Mouse (Mus musculus) thymus, postnatal 10 days (tissue): Measurements from ENCODE around the gene Ddb1.
A peak's percentile ranks its signal among the peaks of the same experiment; 100 is the strongest.

Experiments used
- DNase-seq, 2 experiments: peaks; one replicate each; pipeline ENCODE4 v3.0.0; 2021; ENCODE audit warnings: low spot score in 2 of 2

Ddb1 gene

GRCm38 (mm10) chr19:10661919-10662318 is 56.8 kb downstream of the Ddb1 start:
- DNase-seq, result no peak

- no peak for DNase-seq
Observed at GRCm38 (mm10) chr19:10662665-10663064, 57.5 kb downstream of the Ddb1 start.

- DNase-seq, result no peak
Observed at GRCm38 (mm10) chr19:10665093-10665492, 60.0 kb downstream of the Ddb1 start.

GRCm38 (mm10) chr19:10665499-10665898 is 60.4 kb downstream of the Ddb1 start:
- DNase-seq, result peak in 1 of 2 experiments; percentile 69

GRCm38 (mm10) chr19:10671319-10671718 is 66.2 kb downstream of the Ddb1 start:
- DNase-seq, result no peak

GRCm38 (mm10) chr19:10671854-10672417 is 66.8 kb downstream of the Ddb1 start:
- DNase-seq, result no peak

- DNase-seq, result no peak
Observed at GRCm38 (mm10) chr19:10673275-10673674, 68.1 kb downstream of the Ddb1 start.

- DNase-seq, result no peak
Observed at GRCm38 (mm10) chr19:10676656-10677055, 71.5 kb downstream of the Ddb1 start.

GRCm38 (mm10) chr19:10677915-10678771 is 73.0 kb downstream of the Ddb1 start, which contains the start of gene Pga5:
Gene Pga5, minus strand, starts transcription at chr19:10678071.
- peak; percentile 35 to 86 for DNase-seq

- no peak for DNase-seq
Observed at GRCm38 (mm10) chr19:10678772-10679067, 73.6 kb downstream of the Ddb1 start.
